Mouse (Mus musculus) layer of hippocampus, postnatal 14 days (tissue): ENCODE measurements around the gene H2afj. TPM values are rescaled to one million over a fixed set of nuclear protein-coding genes. Genes with fewer than 3 reads are reported as not detected.

Source experiments
- DNase-seq, 2 experiments: peaks; one replicate each; pipeline ENCODE4 v3.0.0; 2021 to 2022; ENCODE audit warnings: low spot score in 2 of 2, mixed read lengths in 1 of 2
- microRNA-seq, 2 experiments: library from miRNA; unstranded; fragments of <30 nt; microRNA quantifications; one replicate each; pipeline ENCODE4 v1.2.0; 2021
- total RNA-seq, 2 experiments: library from RNA; stranded (reverse); gene quantifications; 2 replicates each; pipeline ENCODE4 v1.2.3; 2021

Gene H2afj
- total RNA-seq, 2 experiments from 2014 or later: 72.0 to 72.6 TPM

DNA sequence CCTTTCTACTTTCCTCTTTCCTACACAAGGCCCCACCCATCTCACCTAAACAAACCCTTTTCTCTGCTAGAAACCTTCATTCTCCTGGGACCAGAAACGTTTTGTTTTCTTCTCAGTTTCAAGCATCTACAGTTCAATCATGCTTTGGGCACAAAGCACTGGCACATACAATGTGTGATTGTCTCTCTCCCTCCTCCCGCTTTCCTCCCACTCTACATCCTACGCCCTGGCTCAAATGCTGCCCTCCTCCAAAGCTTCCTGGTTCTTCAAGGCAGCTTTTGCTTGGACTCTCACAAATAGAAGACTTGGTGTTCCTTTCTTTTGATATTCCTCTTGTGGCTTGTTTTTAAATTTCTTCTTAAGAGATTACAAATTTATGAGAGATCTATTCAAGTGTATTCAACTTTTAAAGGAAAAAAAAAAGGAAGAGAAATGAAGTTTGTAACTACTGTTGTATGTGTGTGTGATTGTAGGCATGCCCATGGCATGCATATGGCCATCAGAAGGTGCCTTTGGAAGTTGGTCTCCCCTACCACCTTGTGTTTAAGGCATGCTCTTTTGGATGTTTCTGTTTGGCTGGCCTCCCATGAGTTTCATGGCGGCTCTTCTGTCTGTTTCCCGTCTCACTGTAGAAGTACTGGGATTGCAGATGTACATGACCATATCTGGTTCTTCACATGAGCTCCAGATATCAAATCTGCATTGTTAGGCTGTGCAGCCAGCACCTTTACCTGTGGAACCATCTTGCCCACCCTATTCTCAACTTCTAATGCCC lies 37.8 kb downstream of the H2afj start:
- no peak for DNase-seq

DNA sequence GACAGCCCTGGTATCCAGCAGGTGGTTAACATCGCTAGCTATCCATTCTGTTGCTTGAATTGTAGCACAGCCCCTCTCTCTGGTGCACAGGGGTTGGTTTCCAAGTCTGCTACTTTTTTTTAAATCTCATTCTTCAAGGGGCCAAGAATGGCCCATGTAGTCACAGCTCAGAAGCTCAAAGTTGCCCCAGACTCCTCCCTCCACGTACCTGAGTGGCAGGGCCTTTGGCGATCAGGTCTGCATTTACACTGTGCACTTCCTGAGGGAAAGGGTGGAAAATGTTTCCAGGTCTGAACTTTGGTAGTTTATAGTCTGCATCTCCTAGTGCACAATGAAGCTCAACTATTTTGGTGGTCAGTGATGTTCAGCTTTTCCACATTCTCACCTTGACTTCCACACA lies 39.2 kb downstream of the H2afj start:
- no peak for DNase-seq

DNA sequence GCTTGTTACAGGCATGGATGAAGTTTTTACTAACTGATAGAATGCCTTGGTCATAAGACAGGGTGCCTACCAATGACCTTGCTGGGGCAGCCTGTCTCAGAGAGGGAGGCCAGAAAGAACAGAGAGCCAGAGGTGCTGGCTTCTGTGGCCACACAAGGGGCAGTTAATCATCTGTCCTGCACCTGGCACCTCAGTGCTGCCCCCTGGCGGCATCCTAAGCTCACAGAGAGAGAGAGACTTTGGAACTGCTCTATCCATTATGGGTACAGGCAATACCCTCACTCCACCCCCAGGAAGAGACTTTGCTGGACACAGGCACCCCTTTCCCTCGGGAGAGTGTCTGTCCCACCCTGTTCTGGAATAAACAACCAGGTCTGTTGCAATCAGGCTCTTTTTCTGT lies 39.7 kb downstream of the H2afj start:
- no peak for DNase-seq

DNA sequence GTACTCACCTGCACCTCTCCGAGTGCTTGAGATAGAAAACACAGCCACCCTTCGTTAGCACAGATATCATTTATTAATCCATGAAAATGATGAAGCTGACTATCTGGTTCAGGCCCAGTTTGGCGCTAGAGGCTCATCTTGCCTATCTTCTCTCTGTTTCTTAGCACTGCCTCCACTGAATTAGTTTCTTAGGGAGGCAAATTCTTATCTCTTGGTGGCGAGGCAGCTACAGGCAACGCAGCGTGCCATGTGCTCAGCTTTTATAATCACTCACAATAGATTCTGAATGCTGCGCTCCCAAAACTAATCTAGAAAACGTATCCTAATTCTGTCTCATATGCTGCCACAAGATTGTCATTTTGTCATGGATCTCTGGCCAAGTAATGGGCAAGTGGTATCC lies 40.4 kb downstream of the H2afj start:
- no peak for DNase-seq

- DNase-seq: no peak
Measured at GRCm38 (mm10) chr6:136848971-136849370, 40.9 kb downstream of the H2afj start.

GRCm38 (mm10) chr6:136850267-136850666 lies 42.2 kb downstream of the H2afj start:
- no peak for DNase-seq

- no peak for DNase-seq
Measured at GRCm38 (mm10) chr6:136852348-136852747, 44.3 kb downstream of the H2afj start.

DNA sequence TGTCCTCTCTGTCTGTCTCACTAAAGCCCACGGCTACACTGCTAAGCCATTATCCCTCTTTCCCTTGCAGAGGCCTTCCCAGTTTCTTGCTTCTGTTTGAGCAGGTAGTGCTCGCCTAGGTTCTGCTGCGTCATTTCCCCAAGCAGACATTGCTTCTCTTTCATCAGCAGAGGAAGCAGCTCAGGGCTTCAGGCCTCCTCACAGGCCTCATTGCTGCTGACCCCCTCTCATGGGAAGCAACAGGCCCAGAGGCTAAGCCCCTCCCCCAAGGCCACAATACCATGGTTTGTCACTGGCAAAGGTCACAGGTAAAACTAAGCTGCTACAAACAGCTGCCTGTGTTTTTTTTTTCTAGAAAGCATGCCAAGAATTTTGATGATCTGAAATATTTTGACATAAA lies 44.7 kb downstream of the H2afj start:
- DNase-seq: no peak

- DNase-seq: no peak
Measured at GRCm38 (mm10) chr6:136854361-136854781, 46.3 kb downstream of the H2afj start.

- no peak for DNase-seq
Measured at GRCm38 (mm10) chr6:136855183-136855582, 47.1 kb downstream of the H2afj start.

DNA sequence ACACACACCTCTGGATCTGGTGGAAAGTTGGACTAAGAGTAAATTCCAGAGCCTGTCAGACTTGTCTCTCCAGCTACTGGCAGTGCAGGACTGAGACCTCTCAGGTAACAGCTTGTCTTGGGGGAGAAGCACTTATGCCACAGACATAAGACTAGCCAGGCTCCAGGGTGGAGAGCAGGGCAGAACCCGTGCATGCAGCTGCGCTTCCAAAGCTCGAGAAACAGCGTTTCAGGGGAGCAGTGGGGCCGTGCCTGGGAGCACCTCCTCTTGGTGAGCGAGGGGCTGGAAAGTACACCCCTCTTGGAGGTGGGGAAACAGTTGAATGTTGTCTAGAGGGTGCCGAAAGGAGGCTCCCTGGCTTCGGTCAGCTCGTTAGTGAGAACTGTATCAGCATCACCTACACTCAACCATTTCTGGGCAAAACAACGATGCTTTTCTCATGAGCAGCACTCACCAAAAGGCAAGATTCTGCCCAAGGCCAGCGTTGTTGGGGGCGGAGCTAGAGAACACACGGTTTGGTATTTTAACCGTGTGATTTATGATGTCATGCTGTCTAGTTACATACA lies 48.1 kb downstream of the H2afj start:
- no peak for DNase-seq

- DNase-seq: no peak
Measured at GRCm38 (mm10) chr6:136857186-136857872, 49.3 kb downstream of the H2afj start, which contains the start of gene Art4. Gene Art4 (minus strand): TSS chr6:136857733.

DNA sequence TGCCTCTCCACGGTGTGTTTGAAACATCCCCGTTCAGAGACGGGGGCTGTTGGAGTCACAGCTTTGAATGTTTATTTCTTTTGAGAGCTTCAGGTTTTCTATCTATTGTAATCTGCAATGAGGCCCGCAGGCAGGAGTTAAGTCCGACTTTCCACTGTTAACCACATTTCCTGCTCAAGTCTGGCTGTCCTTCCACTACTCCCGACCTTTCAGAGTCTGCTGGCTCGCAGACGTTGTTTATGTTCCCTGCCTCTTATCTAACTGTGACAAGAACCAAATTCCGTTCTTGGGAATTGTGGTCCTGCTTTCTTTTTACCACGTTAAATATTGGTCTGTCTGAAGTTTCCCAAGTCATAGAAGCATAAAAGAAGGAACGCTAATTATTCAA lies 49.8 kb downstream of the H2afj start:
- no peak for DNase-seq

DNA sequence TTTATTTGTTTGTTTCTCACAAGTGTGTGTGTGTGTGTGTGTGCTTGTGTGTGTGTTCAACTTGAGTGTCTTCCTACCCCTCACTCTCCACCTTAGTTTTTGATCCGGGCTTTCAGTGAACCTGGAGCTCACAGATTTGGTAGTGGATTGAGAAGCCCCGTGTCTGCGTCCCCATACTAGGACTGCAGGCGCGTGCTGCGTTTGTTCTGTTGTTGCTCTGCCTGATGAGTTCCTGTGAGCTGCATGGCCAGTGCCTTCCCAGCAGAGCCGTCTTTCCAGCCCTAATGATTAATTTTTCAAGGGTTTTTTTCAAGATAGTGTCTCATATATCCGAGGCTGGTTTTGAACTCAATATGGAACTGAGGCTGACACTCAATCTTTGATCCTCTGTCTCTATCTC lies 50.4 kb downstream of the H2afj start:
- no peak for DNase-seq

Small RNA genes lying within 50 kb of the gene (microRNA-seq; reads per million reads assigned to microRNA genes)
- 0 reads per million in 2 experiments for gene Gm44364

Other genes starting within 250 kb of the H2afj start
- under 1 TPM in 1 of 2 experiments, not detected in 1; 0.58 TPM for gene Plbd1, start 146.3 kb upstream of the H2afj start, total RNA-seq
- gene Gucy2c, start 26.5 kb upstream of the H2afj start, total RNA-seq: under 1 TPM; 0.46 to 0.52 TPM
- gene Hist4h4, start 3.8 kb upstream of the H2afj start, total RNA-seq: 10 to 100 TPM; 10.9 to 12.0 TPM
- 1 to 10 TPM; 2.2 to 4.6 TPM for gene BC049715, start 19.4 kb downstream of the H2afj start, total RNA-seq
- gene Wbp11, start 20.0 kb downstream of the H2afj start, total RNA-seq: 100 to 1,000 TPM; 123 to 133 TPM
- gene Smco3, start 27.2 kb downstream of the H2afj start, total RNA-seq: 1 to 10 TPM; 4.0 to 4.8 TPM
- not detected for gene Art4, start 49.5 kb downstream of the H2afj start, total RNA-seq
- gene Mgp, start 67.6 kb downstream of the H2afj start, total RNA-seq: 10 to 100 TPM; 23.2 to 39.5 TPM
- gene Erp27, start 113.9 kb downstream of the H2afj start, total RNA-seq: 1 to 10 TPM in 1 of 2 experiments, under 1 TPM in 1; 0.69 to 1.1 TPM
- gene Pde6h, start 115.6 kb downstream of the H2afj start, total RNA-seq: 1 to 10 TPM; 1.2 to 1.8 TPM
- 10 to 100 TPM; 12.4 to 12.6 TPM for gene Arhgdib, start 133.7 kb downstream of the H2afj start, total RNA-seq